Mouse (Mus musculus) monocyte, adult 5-6 weeks (primary cell): ENCODE measurements around the gene Samd15. TPM values are rescaled to one million over a fixed set of nuclear protein-coding genes. Genes with fewer than 3 reads are reported as not detected.

Experiments used
- ATAC-seq: fragments of 153-309, 156-312 bp; replicated peaks from 2 replicates; pipeline ENCODE4 v1.8.0; 2017; ENCODE audit warnings: mild to moderate bottlenecking; ENCODE audit not compliant: low TSS enrichment, insufficient number of reproducible peaks, severe bottlenecking, poor library complexity, low FRiP score
- total RNA-seq: library from RNA; stranded (forward); fragments of 200-1000, 200-491, 200-594 nt; gene quantifications from 3 replicates; pipeline ENCODE4 v1.2.3, GENCODE M21; 2017

Samd15 gene
- total RNA-seq, 1 experiment from 2014 or later = not detected

DNA sequence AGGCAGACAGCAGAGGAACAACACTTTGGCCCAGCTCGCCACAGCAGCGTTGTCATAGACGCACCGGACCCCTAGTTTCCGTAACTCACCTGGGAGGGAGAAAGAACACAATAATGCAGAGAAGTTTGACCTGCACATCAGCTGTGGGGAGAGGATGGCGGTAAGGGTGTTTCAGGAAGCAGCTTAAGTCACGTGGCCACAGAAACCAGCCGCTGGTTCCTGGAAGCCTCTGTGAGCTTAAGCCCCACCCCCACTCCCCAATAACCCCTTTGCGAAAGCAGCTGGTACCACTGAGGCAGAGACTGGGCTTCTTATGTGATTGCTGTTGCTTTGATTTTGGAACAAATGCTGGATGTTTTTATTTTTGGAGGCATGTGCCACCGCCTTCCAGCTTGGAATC, 25.4 kb downstream of the Samd15 start:
- no peak for ATAC-seq

DNA sequence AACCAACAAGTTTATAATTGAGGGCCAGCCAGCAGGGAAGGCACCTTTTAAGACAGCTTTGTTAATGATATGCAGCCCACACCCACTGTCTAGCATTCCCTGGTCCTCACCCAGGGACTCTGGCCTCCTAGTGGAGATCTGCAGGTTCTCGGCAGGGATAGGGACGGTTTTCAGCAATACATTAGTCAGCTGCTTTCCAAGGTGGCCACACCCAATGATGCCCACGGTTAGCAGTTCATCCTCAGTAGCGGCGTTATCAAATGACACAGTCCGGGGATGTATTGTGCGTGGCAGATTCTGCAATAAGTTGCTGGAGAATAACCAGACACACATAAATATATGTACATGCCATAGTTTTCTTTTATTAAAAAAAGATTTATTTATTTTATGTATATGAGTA, 27.3 kb downstream of the Samd15 start:
- no peak for ATAC-seq

DNA sequence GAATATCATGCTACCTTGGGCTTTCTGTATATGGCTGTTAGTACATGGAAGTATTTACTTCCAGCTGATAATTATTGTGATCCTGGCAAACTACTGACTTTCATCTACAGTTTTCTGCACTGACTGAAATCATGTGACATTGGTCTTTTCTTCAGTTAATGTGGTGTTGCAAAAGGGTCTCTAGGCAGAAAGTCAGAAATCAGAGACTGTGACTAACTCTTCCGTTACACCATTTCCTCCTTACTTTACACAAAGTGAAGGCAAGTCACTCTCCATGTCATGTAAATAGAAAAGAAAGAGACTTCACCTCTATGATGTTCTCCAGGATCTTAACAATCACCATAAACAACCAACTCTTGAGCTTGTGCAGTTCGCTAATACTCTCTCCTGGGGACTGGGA, 30.1 kb downstream of the Samd15 start:
- no peak for ATAC-seq

DNA sequence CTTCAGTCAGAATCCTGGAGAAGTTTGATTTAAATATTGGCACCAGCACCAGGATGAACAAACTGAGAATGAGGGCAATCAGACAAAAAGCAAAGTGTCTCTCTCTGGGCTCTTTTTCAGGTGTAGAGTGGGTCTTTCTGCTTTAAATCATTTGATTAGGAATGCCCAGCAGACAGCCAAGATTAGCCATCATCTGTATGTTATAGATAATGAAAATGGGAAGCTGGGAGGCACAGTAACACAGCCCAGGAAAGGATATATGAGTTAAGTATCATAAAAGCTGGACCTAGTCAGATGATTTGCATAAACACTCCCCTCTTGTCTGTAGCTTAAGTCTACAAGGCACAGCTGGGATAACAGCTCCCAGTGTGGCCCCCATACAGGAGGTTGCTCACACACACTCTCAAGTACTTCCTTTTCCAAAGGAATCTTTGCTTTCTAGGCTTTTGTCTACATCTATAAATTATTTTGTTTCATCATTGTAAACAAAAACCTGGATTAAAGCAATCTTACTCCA, 30.9 kb downstream of the Samd15 start:
- ATAC-seq = no peak

DNA sequence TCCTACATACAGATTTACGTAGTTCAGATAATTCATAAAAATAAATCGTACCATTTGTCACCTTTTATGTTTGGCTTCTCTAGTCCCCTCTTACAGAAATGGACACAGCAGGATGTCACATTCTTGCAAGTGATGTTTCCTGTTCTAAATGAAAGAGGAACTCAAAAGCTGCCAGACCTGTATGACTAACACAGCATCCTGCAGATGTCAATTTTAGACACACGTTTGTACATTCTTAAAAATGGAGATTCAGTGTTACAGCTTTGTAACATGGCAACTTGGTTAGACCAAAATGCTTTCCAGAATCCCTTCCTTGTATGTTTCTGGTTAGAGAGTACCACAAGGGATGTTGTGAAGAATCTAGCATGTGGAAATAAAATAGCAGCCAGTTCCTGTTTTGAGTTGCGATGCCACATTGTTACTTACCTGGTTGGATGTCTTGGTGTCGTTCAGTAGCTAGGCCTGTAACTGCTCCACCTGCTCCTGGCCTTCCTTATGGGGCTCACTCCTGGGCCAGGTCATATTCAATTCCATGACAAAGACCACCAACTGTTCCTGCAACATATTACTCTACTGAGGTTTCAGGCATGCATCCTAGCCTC, 37.5 kb downstream of the Samd15 start:
- no peak for ATAC-seq

DNA sequence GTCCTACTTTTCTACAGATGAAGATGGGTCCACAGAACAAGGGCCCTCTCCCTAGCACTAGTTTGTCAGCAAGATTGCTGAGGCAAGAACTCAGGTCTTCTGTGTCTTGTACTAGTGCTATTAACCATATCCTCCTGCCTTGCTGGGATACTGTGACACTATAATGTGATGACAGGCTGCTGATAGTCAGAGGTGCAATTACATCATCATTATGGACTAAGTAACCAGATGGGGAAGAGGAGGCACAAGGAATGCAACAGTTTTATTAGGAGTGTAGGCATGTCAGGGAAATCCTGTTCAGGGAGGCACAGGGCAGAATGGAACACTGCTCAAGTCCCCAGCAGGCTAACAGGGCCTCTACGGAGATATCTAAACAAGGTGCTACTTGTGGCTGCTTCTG, 39.1 kb downstream of the Samd15 start, which contains the start of gene Noxred1:
Noxred1 (minus strand) TSS at position 101 of the 400 bp plus-strand sequence.
- no peak for ATAC-seq

DNA sequence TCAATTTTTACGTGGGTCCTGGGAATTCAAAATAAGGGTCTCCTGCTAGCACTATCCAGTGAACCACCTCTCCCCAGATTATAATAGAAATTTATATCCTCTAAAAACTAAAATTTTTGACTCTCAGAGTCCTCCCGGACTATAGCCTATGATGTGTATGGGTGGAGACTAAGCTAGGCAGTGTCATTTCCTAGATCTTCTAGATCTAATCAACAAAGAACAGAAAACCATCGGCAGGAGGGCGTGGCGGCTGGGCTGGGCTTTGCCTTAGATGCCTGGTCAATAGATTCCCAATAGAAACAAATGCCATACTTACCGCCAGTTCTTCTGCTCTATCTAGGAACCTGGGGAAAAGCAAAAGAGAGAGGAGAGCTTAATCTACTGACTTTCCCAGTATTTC, 50.6 kb downstream of the Samd15 start:
- ATAC-seq = no peak

DNA sequence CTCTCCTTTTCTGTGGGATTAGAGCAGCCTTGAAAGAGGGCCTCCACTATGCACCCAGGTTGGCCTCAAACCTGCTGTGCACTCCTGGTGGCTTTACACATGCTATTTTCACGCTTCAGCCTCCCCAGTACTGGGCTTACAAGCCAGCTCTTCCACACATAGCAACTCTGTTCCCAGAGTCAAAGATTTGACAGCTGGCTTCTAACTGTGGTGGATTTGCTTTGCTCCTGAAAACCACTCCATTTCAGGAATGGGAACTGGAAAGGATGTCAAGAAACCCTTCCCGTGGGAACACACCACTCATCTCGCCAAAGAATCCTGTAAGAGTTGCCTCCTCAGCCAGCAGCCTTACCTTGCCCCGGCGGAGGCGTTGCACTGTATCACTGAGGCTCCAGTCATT, 54.4 kb downstream of the Samd15 start:
- ATAC-seq = no peak

DNA sequence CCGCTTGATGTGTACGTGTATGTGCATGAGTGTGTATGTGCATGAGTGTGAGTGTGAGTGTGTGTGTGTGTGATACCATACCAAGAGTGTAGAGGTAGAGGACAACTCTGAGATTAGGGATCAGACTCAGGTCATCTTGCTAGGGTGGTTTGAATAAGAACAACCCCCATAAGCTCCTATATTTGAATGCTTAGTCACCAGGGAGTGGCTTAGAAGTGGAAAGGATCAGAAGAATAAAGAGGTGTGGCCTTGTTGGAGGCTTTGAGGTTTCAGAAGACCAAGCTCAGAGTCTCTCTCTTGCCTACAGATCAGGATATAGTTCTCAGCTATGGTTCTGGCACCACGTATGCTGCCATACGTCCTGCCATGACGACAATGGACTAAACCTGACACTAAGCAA, 57.1 kb downstream of the Samd15 start:
- no peak for ATAC-seq

DNA sequence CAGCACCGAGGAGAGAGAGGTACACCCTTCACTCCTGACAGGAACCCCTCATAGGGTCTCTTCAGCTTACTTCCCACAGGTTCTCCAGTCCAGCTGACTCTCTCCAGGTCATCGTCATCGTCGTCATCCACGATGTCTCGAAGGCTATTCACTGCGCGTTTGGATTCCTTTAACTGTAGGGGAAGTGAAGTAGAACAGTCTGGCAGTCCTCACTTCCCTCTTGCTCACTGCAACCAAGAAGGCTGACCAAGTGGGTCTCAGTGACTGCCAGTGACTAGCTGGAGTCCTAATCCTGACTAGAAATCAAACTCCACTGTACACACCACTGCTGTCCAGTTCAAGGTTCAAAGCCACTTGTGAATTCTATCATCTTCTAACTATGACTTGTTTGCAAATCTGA, 61.0 kb downstream of the Samd15 start:
- ATAC-seq = no peak

Other genes starting within 250 kb of the Samd15 start
- gene Zdhhc22, start 209.3 kb upstream of the Samd15 start, total RNA-seq = 0.38 TPM in 1 of 3 replicates, not detected in the others
- gene Tmem63c, start 178.4 kb upstream of the Samd15 start, total RNA-seq = not detected in 3 replicates
- gene Ngb, start 97.2 kb upstream of the Samd15 start, total RNA-seq = not detected in 3 replicates
- 0.95 to 4.7 TPM (median 4.2 TPM) in 3 replicates for gene Gstz1, start 52.6 kb upstream of the Samd15 start, total RNA-seq
- gene Pomt2, start 51.8 kb upstream of the Samd15 start, total RNA-seq = 2.7 to 5.7 TPM (median 4.5 TPM) in 3 replicates
- gene Tmed8, start 731 bp downstream of the Samd15 start, total RNA-seq = 7.8 to 21.7 TPM (median 12.4 TPM) in 3 replicates
- 0.29 to 0.86 TPM in 2 of 3 replicates, not detected in the other for gene Noxred1, start 39.0 kb downstream of the Samd15 start, total RNA-seq
- 29.4 to 34.9 TPM (median 34.6 TPM) in 3 replicates for gene Vipas39, start 66.5 kb downstream of the Samd15 start, total RNA-seq
- gene Ahsa1, start 66.8 kb downstream of the Samd15 start, total RNA-seq = 175 to 197 TPM (median 181 TPM) in 3 replicates
- not detected in 3 replicates for gene Ism2, start 100.0 kb downstream of the Samd15 start, total RNA-seq
- 143 to 275 TPM (median 270 TPM) in 3 replicates for gene Sptlc2, start 188.6 kb downstream of the Samd15 start, total RNA-seq
- gene Slirp, start 244.2 kb downstream of the Samd15 start, total RNA-seq = 58.5 to 81.5 TPM (median 77.2 TPM) in 3 replicates
- 29.1 to 63.3 TPM (median 38.0 TPM) in 3 replicates for gene Alkbh1, start 244.3 kb downstream of the Samd15 start, total RNA-seq